Mouse (Mus musculus) right cerebral cortex, adult 18-20 months (tissue): ENCODE data around the gene Cdk14.
"Not testable (repeated sequence)": the region's sequence is repeated elsewhere in the genome, so short reads cannot be mapped to it uniquely, and the experiment has no call there.

Experiments used
- DNase-seq: peaks from one replicate; pipeline ENCODE4 v3.0.0; 2022; ENCODE audit warnings: mixed read lengths

Cdk14 gene

GRCm38 (mm10) chr5:5365285-5366076, 54.6 kb downstream of the Cdk14 start:
- no peak for DNase-seq

DNA sequence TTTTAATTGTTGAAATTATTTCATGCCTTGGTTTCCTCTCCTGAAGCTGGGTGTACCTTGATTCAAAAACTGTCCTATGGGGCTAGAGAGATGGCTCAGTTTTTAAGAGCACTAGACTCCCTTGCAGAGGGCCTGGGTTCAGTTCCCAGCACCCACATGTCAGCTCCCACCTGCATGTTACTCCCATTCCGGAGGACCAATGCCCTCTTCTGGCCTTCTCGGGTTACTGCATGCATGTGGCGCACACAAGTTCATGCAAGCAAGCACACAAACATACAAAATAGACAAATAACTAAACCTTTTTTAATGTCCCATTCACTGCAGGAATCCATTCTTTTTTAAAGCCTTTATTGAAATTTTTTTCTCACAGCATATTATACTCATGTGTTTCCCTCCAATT, 58.4 kb downstream of the Cdk14 start:
- no peak for DNase-seq

GRCm38 (mm10) chr5:5360338-5360737, 59.8 kb downstream of the Cdk14 start:
- DNase-seq, result no peak

DNA sequence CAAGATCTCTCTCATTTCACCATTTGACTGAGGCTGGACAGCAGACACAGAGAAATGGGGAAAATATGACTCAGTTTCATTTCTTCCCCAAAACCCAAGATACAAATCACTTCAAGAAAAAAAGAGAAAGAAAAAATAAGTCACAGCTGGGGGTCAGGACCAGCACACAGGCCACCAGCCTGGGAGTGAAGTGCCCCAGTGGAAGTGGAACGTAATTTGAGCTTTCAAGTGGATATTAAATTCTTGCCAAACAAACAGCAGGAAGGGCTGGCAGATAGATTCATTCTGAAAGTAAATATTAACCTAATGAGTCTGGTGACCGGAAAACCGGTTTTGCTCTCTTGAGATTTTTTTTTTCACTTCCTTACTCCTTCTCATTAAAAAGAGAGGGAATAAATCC, 60.2 kb downstream of the Cdk14 start:
- DNase-seq, result no peak

DNA sequence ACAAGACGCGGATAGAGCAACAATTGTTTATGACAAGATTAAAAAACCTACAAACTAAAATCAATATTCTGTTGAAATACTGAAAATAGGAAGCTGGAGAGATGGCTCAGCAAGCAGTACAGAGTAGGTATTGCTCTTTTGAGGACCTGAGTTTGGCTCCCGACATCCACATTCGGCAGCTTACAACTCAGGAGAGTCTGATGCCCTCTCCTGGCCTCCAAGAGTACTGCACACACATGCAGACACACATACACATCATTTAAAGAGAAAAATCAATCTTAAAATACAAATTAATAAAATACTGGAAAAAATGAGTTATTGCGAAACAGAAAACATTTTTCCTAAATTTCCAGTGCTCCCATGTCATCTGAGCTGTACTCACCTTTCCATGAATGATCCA, 60.7 kb downstream of the Cdk14 start:
- no peak for DNase-seq

DNA sequence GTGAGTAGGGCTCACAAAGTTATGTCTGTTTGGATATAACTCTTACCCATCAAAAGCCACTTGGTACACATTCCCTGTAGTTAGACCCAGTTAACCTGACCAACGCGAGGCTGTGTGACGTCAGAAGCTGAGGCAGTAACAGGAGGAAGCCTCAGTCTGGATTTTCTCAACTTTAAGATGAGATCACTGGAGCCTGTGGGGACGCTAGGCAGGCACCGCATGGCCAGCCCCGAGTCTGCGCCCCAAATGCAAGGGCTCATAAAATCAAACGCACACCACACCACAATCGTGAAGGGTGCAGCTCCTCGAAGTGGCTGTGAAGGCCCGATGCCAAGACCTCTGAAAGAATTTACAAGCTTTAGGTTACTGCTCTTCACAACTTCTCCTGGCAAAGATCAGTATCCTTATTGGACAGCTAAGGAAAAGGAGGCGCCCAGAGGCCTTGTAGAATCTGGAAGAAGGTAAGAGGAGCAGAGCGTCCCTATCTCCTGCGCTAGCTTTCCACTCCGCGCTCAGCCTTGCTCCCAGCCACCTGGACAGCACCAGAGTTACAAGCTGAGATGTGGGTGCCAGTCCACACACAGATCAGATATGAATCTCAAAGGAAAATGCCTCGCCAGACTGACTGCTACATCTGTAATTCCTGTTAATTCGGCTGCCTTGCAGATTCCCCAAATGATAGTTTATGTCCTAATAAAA, 61.9 kb downstream of the Cdk14 start:
- no peak for DNase-seq

DNA sequence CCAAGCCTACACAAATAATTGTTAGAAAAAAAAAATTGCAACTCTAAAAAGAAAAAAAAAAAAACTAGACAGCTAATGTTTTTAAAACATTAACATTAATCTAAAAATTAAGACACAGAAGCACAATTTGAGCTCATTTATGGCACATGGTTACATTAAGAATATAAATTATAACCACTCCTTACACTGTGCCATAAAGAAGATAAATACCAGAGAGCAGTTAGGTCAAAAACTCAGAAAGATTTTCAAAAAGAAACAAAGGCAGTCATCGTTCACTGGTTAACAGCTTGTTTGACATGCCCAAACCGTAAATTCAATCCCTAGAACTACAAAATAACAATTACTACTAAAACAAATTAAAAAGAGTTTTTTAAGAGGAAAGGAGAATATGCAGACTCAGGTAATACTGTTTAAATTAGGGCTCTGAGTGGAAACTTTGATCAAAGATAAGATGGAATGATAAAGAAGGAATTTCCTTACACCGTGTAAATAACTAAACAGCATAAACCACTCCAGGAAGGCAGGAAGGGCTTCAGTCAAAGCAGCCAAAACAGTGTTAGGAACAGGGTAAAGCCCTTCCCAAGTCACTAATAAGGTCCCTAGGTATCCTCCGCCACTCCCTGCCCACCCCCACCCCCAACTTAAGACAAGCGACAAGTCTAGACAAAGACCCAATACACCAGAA, 65.3 kb downstream of the Cdk14 start:
- no peak for DNase-seq

DNA sequence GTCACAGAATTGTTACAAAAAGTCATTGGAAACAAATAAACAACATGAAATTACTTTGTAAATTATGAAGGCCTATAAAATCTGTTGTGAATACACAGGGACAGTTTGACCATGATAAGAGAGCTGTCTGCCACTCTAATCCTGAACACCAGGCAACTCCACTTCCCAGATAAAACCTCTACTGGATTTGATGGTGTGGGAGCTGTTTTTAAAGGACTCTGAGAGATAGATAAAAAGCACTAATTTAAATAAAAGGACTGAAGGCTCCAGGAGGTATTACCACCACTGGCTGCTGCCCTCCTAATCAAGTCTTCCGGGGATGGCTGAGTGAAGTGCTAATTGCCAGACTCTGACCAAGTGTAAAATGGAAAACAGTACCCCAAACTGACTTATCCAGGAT, 66.2 kb downstream of the Cdk14 start:
- no peak for DNase-seq

DNA sequence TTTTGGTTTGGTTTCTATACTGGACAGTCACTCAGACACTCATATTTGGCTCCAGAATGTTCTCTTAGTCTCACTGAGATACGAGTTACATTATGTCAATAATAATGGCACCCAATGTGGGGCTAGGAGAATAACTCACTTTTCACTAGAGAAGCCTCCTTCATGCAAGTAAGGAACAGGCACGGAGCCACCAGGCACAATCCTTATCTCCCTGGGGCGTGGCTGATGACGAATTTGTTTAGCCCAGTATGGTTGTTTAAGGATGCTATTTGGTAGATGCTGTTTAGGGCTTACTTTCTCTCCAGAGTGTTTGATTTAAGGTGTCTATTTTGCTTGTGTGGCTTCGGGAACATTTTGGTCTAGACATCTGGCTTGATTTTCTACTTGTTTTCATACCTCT, 75.5 kb downstream of the Cdk14 start:
- DNase-seq, result no peak

DNA sequence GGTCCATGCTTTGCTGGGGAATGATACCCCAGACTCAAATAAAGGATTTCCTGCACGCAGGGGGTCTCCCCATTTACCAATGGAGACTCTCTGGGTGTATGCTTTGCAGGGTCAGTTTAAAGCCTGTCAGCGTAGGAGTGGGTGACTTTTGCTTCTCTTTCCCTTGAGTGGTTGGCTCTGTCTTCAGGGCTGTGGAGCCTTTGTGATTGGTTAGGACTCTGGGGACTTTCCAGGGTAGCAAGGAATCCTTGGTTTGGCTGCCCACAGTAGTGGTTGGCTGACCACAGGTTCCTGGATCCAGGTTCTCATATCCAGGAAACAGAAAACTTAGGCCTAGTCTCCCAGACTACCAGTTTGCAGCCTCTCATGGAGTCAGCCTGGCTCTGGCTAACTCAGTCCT, 76.4 kb downstream of the Cdk14 start:
- no peak for DNase-seq

DNA sequence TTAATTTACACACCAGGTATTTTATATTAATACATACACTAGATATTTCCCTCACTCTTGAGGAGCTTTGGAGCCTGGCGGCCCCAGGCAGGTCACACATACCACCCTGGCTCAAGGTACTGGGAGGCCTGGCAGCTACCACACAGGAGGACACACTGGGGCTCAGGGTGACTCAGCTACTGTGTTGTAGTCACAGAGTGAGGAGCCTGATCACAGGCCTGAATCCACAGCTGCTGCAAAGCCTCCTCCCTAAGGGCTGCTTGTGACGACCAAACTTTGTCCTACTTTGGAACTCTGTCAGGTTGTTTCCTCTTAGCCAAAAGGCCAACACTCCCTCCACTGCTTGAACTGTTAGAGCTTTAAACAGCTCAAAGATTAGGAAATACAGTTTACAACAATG, 76.8 kb downstream of the Cdk14 start:
- no peak for DNase-seq

GRCm38 (mm10) chr5:5342410-5343137, 77.5 kb downstream of the Cdk14 start:
- peak; percentile 30 for DNase-seq

DNA sequence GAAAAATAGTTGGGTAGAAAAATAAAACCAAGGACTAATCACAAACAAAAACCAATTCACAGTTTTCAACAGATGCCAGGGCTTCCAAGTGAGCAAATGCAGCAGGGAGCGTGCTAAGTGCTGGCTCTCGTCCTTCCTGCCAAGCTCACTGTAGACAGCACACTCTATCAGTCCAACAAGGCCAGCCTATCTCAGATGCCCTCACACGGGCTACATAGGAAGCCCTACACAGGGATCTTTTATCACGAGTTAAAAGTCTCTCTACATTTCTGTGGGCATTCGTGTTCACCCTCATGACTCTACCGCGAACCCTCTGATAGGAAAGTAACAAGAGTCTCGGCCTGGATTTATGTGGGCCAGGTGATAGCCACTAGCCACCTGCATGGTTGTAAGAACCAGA, 78.5 kb downstream of the Cdk14 start:
- no peak for DNase-seq

DNA sequence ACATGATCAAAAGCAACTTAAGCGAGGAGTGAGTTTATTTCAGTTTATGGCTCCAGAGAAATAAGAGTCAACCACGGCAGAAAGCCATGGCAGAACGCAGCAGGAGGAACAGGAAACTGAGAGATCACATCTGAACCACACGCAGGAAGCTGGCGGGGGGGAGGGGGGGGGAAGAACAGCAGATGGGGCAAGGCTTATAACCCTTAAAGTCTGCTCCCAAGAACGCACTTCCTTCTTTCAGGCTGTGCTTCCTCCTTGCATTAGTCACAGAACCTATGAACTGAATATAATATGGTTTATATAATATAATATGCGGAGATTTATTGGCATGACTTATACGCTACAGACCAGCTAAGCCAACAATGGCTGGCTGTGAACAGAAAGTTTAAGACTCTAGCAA, 86.2 kb downstream of the Cdk14 start:
- DNase-seq, result no peak

DNA sequence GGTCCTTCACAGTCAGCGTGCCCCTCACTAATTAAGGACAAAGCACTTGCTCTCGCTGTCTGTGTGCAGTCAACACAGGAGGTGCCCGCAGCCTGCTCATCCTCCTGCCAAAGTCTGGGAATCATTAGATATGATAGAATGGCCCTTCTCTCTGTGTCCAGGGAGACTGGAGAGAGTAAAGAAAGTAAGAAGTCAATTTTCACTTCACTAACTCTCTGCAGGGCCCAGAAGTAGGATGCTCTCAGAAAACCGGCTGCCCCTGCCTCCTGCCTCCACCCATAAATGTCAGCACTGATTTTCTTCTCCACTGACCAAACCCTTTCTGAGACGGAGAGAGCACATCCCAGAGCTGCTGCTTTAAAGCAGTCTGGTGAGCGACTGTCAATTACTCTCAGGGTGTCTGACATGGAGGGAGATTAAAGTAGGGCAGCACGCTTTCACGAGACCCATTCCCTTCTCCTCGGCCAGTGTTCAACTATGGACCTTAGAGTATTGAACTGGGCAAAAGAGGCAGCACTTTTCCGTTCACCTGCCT, 89.1 kb downstream of the Cdk14 start:
- DNase-seq, result no peak

- DNase-seq, result not testable (repeated sequence)
Measured at GRCm38 (mm10) chr5:5329018-5329417, 91.1 kb downstream of the Cdk14 start.

GRCm38 (mm10) chr5:5326716-5327115, 93.4 kb downstream of the Cdk14 start:
- no peak for DNase-seq

GRCm38 (mm10) chr5:5322699-5323098, 97.4 kb downstream of the Cdk14 start:
- DNase-seq, result no peak

DNA sequence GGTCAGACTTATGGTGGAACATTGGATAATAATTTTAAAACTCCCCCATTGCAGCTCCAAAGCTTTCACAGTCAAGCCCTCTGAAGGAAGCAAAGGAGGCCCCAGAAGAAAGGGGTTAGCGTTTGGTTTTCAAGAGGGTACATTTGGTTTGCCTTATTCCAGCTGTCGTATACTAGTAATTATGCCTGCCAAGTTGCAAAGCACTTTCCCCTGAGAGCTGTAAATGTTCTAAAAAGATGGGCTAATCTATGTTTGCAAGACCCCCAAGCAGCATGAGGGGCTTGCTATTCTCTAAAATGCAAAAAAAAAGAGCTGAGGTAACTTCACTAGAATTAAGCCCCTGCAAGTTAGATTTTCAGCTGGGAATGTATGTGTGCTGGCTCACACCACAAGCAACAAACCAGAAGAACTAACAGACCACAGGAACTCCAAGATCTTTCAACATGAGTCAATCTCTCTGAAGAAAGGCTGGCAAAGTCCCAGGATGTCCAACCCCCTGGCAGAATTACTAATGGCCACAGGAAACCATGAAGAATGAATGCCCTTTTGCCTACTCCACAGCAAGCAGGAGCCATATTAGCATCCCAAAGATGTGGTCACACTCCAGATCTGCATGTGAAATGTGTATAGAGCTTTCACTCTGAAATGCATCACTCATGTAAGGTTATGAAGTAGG, 99.5 kb downstream of the Cdk14 start:
- DNase-seq, result no peak

DNA sequence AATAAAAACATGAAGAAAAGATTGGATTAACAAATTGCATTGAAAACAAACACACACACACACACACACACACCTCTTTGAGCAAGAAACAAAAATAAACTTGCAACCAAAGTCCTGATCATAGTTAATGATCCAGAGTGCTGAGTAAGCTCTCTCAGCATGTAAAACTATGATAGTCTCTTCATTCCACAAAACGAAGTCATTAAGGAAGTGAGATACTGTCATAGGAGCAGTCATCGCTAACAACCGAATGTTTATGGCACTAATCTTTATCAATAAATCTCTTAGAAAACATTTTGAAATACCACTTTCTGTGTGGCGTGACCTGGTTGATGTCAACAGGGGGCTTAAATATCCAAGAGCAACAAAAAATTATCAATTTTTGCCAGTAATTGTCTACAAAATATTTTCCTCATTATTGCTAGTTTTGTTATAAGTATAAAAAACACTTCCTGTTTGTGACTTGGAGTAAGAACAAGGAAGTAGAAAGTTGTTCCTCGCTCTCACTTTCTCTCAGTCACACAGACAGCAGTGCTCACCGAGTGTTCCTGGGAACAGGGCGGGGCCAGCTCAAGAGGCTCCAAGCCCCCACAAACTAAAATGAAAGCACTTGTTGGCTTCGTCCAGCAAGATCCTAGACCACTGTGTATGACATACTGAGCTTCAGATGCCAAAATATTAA, 100.1 kb downstream of the Cdk14 start:
- no peak for DNase-seq

DNA sequence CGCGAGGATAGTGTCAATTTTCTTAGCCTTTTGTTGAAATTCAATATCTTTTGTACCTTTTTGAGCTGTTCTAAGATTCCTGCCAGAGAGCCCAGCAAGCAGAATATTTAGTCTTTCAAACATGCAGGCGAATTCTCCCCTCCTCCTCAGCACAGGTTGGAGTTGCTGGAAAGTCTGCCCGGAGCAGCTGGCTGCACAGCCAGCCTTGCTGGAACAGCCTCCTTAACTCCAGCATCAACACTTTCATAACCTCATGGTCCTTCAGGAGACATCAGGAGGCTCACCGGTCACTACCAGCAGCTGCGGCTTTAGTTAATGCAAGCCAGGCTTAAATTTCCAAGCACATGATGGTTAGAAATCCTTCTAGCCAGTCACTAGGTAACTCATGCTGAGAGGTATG, 105.8 kb downstream of the Cdk14 start:
- DNase-seq, result peak; percentile 19
